Mouse (Mus musculus) cerebellum, postnatal 4 days (tissue): Measurements from ENCODE around the gene Prf1.

Experiments
- DNase-seq, 2 experiments: peaks; one replicate each; pipeline ENCODE4 v3.0.0; 2022; ENCODE audit warnings: low spot score in 2 of 2, mixed read lengths in 1 of 2

The Prf1 gene

GRCm38 (mm10) chr10:61297477-61297876 lies at the start of gene Prf1:
Gene Prf1, plus strand, starts transcription at chr10:61297833.
- DNase-seq, result no peak

GRCm38 (mm10) chr10:61248596-61249114 lies 49.0 kb upstream of the Prf1 start:
- no peak for DNase-seq

DNA sequence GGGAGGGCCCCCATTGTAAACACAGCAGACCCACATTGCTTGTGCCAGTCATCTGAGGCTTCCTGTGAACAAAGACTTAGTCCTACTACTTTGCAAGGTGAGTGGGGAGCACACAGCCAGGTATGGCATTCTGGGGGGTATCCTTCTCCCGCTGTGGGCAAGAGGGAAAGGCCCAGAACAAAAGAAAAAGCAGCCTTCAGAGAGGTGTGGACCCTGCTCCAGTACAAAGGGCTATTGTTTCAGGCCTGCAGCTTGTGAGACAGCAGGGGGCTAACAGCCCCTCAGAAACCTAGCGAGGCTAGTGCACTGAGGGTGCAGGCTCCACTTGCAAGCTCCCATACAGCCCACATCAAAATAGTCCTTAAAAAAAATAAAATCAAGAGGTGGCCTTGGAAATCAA lies 47.7 kb upstream of the Prf1 start:
- no peak for DNase-seq

DNA sequence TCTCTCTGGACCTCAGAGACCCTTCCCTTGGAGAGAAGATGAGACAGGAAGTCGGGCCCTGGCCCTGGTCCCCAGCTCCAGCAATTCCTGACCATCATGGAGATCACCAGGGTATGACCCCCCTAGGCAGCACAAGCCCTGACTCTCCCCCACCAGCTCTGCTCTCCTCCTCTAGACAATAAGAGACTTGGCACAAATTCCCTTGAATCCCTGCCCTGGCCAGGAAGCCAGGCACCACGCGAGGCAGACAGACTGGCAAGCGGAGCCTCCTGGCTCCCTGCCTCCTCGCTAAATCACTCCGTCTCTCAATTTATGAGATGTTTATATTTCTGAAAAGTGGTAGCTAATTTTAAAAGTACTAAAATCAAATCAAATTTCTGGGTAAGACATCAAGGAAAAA lies 42.9 kb upstream of the Prf1 start:
- DNase-seq, result peak in 1 of 2 experiments; percentile 63

DNA sequence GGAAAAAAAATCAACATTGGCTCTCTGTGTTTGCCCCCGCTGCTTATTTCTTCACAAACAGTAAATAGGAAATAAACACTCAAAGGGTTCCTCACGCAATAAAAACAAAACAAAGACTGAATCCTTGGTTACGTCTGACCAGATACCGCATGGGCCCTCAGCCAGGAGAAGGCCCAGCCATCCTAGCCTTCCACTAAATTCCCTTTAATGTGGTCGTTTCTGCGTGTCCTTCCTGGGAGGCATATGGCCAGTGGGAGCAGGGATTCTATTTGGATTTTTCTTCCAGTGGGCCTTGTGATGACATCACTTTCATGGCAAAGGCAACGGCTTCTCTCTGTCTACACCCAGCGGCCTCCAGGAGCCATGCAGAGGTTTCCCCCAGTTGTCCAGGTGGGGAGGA lies 42.4 kb upstream of the Prf1 start:
- peak in 1 of 2 experiments; percentile 22 for DNase-seq

- no peak for DNase-seq
Measured at GRCm38 (mm10) chr10:61256665-61257064, 41.0 kb upstream of the Prf1 start.

- DNase-seq, result no peak
Measured at GRCm38 (mm10) chr10:61258131-61258530, 39.5 kb upstream of the Prf1 start.

DNA sequence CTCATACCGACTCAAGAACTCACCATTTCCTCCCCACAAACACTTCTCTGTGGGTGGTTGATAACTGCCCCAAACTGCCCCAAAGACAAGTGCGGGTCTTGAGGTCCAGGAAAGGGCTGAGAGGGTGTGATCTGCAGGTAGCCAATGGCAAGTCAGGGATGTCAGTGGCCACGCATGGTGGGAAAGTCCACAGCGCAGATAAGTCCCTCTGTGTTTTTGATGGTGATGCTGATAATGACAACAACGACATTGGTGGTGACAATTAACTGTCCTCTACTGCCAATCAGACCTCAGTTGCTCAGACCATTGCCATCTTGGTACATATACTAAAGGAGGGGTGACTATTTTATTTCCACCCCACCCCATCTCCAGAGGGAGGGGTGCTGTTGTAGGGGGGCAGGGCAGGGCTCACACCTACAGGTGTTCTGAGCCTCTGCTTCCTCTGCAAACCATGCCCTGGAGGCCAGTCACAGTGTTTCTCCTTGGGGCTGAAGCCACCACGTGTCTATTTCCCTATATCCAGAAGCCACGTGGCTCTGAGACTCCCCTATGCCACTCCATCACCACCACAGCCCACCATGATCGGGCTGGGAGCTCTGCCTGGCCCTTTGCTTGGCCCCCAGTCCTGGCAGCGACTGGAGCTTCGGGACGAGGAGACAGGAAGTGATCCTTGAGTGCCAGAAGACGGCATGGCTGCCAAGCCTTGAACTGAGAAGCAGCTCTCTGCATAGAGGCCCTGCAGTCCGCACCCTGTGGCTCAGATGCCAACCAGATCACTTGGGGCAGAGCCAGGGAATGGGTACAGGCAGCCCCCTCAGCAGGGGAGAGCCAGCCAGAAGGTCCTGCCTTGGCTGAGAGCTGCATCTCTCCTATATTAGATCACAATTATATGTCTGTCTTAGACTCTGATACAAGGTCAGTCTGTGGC lies 36.1 kb upstream of the Prf1 start:
- peak in 1 of 2 experiments; percentile 73 for DNase-seq

DNA sequence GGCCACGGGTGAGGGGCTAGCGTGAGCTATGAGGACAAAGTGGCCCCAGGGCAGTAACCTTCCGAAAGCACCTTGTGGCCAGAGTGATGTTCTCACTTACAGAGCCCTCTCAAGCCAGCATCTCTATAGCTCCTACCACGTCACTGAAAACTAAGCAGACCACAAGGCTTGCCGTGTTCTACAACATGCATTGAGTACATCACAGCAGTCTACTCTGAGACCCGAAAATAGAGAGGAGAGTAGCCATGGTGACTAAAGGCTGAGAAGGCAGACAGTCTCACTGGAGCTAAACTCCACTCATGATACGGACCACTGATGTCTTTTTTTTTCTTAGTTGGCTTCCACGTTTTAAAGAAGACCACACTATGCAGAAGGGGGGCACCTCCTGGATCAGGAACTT lies 34.0 kb upstream of the Prf1 start:
- no peak for DNase-seq

GRCm38 (mm10) chr10:61267378-61267777 lies 30.3 kb upstream of the Prf1 start:
- DNase-seq, result no peak

DNA sequence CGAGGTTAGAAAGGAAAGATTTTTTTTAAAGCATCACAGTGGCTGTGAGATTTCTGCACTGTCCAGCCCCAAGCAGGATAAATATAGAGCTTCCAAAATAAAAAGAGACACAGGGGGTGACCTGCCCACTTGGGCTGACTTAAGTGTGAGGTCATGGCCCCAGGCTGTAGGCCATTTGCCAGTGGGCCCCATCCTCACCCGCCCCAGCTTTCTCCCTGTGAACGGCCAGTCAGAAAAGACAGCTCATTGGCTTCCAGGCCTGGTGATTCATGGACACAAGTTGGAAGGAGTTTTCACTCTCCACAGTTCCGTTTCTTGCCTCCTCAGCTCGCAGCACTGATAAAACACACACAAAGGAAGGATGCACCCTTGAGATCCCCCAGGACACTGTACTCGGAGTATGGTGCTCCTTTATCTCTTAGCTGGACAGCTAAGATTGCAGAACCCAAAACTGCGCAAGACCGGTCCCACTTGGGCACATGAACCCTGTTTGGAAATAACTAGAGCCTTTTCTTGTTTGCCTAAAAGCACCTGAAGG lies 25.5 kb upstream of the Prf1 start:
- DNase-seq, result no peak

GRCm38 (mm10) chr10:61272631-61273030 lies 25.0 kb upstream of the Prf1 start:
- DNase-seq, result no peak

DNA sequence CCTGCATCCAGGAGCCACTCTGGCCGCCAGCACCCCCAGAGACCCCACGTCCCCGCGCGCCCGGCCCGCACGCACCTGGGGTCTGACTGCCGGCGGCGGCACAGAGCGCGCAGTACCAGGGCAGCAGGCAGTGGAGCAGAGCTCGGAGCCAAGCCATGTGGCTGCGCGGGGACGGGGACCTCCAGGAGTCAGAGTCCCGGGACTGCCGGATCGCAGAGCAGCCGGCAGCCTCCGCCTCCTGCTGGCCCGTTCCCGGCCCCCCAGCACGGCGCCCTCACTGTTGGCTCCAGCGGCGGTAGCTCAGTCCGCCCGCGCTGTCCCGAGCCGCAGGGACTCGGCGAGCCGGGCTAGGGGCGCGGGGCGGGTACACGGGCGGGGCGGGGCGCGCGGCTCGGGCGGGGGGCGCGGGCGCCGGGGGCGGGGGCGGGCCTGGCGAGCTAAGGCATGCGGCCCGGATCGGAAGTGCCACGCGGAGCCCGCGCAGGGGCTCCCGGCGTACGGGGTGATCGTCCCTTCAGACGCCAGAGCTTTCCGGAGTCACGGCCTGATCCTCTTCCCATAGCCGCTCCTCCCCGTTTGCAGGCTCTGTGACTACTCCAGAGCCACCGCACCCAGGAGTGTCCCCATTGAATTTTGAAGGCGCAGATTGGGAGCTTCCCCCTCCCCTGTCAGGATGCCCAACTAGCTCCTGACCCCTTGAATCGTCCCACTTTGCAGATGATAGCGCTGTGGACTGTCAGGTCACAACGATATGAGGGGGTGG lies 24.4 kb upstream of the Prf1 start, which contains the start of gene Adamts14:
Gene Adamts14 (minus strand): TSS at position 358 of the 763 bp plus-strand sequence.
- DNase-seq, result peak in 1 of 2 experiments; percentile 40

- no peak for DNase-seq
Measured at GRCm38 (mm10) chr10:61273844-61274215, 23.8 kb upstream of the Prf1 start.

DNA sequence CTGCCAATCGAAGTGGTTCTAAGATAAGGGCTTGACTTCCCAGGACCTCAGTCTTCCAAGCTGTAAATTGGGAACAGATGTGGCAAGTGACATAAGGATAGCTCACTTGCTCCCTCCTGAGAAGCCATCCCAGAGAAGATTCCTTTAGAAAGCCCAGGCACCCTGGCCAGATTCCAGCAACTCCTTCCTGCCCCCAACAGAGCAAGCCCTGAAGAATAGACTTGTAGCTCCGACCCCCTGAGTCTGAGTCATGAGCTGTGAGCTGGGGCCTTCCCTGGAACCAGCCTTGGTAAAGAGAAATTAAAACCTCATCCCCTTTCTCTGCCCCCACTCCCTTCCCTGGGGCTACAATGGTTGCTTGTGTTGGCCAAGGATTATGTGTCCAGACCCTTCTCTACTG lies 23.1 kb upstream of the Prf1 start:
- no peak for DNase-seq

GRCm38 (mm10) chr10:61275669-61276110 lies 21.9 kb upstream of the Prf1 start:
- no peak for DNase-seq

- no peak for DNase-seq
Measured at GRCm38 (mm10) chr10:61277051-61277450, 20.6 kb upstream of the Prf1 start.

DNA sequence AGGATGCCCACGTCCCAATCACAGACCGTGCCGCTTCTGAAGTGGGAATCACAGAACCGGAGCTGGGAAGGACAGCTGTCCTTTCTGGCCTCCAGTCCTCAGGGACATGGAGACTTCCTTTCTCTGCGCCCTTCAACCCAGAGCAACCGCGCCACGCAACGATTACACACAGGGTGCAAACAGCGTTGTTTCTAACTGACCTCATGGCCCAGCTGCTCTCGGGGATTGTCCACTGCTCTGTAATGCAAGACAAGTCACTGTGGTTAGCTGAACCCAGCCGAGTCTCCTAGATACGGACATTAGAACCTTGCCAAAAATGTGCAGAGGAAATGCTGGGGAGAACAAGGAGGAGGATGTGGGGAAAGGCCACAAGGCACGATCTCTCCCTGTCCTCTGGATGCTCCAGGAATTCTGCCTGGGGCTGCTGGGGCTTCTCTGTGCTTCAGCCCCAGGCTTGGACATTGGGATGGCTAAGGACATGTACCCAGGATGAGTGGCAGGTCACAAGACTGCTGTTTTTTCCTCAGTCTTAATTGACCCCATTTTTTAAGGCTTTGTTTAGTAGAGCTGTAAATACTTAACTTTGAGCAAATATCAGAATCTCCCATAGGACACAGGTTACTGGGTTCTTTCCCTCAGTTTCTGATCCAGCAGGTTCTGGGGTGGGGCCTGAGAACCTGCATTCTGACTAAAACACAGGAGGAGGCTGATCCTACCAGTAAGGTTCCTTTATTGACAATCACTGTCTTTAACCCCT lies 19.5 kb upstream of the Prf1 start:
- no peak for DNase-seq

GRCm38 (mm10) chr10:61281115-61281514 lies 16.5 kb upstream of the Prf1 start:
- no peak for DNase-seq

- no peak for DNase-seq
Measured at GRCm38 (mm10) chr10:61284309-61284708, 13.3 kb upstream of the Prf1 start.

- peak in 1 of 2 experiments; percentile 52 for DNase-seq
Measured at GRCm38 (mm10) chr10:61285271-61285670, 12.4 kb upstream of the Prf1 start.
